Mouse (Mus musculus): ENCODE measurements around the gene Ltk.
"Not testable (repeated sequence)": the region's sequence is repeated elsewhere in the genome, so short reads cannot be mapped to it uniquely, and the experiment has no call there.

Gene Ltk

DNA sequence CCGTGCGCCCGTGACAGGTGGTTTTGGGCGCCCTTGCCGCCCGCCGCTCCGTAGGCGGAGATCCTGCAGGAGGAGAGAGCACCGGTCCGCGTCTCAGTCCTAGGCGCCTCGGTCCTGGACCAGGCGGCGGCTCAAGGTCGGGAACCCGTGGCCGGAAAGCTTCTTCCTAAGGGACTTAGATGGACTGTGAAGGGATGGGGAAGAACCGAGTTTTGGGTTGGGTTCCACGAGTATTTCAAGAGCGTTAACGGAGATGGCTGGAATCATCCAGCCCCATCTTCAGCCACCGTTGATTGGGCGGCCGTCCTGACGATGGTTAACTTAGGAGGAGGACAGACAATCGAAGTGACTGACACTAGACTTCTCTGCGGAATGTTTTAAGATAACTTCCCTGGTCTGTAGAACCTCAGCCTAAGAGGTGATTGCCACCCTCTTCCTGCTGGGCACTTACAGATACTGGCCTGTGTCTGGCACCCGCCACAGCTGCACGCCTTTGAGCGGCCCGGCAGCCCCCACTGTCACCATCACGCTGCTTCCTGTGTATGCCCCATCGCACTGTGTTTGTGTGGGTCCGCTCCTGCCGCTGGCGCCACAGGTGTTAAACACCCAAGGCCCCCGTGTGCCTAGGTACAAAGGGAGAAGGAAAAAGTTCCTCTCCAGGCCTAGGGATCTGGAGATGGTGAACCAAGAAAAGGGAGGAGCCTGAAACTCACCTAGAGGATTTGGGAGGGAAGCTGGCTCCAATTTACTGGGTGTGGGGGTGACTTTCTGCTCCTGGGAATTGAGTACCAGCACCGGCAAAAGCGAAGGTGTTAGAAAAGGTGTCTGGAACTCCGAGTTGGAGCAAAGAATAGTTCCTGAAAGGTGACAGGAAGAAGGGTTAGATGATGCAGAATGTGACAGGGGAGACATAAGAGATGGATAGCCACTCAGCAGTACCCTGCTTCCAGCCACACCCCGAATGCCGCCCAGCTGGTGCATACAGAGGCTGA is 1.1 kb downstream of the Ltk start:
- DNase-seq (ENCODE audit: low read depth, low spot score): no peak

DNA sequence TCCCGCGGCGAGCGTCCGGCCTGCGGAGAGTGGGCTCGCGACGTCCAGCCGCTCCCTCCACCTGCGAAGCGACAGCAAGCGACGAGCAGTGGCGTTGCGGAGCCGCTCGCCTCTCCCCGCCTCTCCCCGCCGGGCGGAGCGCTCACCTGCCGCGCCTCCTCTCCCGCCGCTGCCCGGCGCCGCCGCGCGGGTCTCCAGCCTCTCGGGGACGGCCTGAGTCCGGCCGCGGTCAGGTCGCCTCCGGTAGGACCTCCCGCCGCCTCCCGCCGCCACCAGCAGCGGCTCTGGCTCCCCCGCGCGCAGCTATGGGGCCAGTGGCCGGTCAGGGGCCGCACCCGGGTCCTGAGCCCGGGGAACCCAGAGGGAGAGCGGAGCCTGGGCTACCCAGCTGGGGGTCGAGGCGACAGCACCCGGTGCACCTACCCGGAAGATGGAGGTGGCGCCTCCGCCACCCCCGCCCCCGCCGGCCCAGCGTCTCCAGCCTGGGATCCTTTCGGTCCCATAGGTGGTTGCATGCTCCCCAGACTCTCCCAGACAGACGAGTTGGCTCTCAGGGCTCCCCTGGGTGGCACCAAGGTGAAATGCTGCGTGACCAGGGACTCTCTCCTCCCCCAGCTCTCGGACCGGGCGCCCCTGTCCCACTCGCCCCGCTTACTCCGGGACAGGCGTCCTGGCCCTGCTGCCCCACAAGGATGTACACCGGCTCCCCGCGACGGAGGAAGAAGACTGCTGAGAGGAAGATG is 2.0 kb downstream of the Ltk start:
- DNase-seq (ENCODE audit: low read depth, low spot score): no peak

GRCm38 (mm10) chr2:119757601-119758100 is 2.6 kb downstream of the Ltk start:
- DNase-seq (ENCODE audit: low read depth, low spot score): no peak

DNA sequence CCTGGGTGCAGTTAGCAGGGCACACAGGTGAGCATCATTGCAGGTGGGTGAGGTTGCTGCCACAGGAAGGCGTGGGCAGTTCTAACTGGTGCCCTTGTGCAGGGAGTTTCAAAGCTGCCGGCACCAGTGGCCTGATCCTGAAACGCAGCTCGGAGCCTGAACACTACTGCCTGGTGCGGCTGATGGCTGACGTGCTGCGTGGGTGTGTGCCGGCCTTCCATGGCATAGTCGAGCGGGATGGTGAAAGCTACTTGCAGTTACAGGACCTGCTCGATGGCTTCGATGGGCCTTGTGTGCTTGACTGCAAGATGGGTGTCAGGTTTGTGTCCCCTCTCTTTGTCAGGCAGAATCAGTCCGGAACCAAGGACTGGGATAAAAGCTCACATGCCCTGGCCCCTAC is 11.0 kb downstream of the Ltk start:
- DNase-seq (ENCODE audit: low read depth, low spot score): no peak

GRCm38 (mm10) chr2:119747554-119747953 is 12.7 kb downstream of the Ltk start:
- peak; percentile 89 for DNase-seq (ENCODE audit: low read depth, low spot score)

DNA sequence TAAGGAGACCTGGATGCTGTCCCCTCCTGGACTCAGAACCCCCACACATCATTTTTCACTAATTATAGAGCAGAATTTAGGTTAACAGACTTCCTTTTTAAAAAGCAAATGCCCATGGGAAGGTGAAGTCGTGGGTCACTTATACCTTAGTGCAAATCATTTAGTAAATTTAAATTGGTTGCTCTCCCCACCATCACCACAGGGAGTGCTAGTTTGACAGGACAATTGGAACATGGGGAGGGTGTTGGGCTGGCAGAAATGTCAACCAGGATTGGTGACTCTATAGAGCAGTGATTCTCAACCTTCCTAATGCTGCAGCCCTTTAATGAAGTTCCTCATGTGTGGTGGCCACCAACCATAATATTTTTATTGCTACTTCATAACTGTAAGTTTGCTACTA is 14.9 kb downstream of the Ltk start:
- no peak for DNase-seq (ENCODE audit: low read depth, low spot score)

DNA sequence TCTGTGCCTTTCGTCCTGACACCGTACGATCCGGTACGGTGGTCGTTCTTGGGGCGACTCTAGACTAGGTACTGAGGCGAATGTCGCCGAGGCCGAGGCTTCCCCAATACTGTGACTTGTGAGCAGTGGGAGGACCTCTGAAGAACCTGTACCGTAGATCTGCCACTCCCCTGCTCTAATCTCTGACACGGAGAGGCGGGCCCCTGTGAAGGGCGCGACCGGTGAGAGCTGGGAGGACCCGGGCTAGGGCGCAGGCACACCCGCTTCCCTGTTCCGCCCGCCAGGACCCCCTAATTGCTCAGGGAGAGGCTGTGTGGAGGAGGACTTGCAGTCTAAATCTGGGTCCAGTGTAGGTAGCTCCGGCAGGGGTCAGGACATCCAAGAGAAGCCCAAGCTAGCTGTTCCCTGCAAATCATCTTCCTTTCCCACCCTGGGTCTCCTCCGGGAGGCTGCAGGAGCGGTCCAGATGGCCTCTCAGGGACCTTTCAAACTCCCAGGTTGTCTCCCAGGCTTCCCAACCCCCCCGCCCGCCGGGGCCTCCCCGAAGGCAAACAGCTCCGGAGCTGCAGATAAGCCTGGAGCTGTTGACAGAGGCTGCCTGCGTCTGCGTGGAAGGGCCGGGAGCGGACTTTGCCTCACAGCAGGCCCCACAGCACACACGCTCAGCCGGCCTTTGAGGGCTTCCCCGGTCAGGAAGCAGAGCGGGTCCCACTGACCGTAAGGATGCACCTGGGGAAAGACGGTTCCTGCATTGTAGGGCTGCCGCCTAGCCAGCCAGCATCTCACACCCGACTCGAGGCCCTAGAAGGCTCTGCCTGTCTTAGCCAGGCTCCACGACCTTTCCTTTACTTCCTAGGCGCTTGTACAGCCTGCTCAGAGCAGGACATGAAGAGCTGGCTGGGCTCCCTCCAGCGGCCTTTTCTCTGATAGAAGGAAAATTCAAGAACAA is 15.8 kb downstream of the Ltk start:
- no peak for DNase-seq (ENCODE audit: low read depth, low spot score)

DNA sequence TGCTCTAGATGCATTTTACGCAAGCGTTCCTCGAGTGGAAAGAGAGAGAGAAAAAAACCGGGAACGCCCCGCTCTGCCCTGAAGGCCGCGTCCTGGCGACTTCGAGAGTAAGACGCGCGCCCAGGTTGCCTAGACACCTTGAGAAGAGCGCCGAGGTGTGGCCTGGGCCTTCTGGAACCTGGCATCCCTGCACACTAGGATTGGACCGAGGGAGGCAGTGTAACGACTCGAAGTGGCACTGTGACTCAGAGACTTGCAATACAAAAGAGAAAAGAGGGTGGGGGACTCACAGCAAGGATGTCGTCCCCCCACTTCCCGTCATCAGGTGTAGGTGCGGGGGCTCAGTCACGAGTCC is 16.4 kb downstream of the Ltk start:
- no peak for DNase-seq (ENCODE audit: low read depth, low spot score)

DNA sequence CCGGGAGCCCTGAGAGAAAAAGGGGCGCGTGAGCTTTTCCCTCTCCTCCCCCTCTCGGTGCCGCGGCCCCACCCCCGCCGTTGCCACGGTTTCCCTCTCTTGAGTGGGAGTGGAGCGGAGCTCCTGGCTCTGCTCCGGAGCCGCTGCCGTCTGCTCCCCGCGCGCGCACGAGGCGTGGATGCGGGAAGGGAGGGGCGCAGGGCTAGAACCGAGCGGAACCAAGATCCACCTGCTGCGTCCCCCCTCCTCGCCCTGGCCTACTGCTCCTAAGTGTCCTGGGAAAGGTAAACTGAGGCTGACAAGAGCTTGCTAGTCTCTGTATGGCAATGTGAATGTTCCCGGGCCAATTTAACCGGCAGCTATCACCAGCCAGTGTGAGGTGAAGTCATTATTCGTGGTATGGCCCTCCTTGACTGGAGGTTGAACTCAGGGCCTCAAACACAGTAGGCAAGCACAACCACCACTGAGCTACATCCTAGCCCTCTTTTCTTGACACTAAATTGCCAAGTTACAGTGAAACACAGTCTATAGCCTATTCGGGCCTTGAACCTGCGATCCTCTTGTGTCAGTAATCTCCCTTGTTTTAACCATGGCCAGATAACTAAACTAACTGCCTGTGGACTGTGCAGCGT is 16.9 kb downstream of the Ltk start:
- no peak for DNase-seq (ENCODE audit: low read depth, low spot score)

DNA sequence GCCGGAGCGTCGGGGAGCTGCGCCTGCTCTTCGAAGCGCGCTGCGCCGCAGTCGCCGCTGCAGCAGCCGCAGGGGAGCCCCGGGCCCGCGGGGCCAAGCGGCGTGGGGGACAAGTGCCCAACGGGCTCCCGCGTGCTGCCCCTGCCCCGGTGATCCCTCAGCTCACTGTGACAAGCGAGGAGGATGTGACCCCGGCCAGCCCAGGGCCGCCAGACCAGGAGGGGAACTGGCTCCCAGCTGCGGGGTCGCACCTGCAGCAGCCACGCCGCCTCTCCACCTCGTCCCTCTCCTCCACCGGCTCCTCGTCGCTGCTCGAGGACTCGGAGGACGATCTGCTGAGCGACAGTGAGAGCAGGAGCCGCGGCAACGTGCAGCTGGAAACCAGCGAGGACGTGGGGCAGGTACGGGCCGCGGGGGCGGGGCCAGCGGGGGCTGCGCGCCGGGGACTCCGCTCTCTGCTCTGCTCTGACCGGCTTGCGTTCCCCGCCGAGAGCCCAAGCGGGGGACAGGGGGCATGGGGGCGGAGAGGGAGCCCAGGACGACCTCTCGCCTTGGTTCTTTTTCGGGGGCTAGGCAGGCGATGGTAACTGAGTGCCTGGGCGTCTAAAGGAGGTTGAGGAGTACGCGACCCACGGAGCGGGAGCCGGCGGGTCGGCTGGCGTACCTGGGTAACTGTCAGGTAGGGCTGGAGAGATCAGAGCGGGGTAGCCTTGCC is 17.6 kb downstream of the Ltk start:
- no peak for DNase-seq (ENCODE audit: low read depth, low spot score)

- no peak for DNase-seq (ENCODE audit: low read depth, low spot score)
Measured at GRCm38 (mm10) chr2:119741581-119742411, 18.4 kb downstream of the Ltk start, which contains the start of gene Itpka. TSS of gene Itpka (plus strand) at chr2:119742337.

GRCm38 (mm10) chr2:119740567-119740966 is 19.7 kb downstream of the Ltk start:
- DNase-seq (ENCODE audit: low read depth, low spot score): no peak

GRCm38 (mm10) chr2:119737124-119737523 is 23.1 kb downstream of the Ltk start:
- no peak for DNase-seq (ENCODE audit: low read depth, low spot score)

DNA sequence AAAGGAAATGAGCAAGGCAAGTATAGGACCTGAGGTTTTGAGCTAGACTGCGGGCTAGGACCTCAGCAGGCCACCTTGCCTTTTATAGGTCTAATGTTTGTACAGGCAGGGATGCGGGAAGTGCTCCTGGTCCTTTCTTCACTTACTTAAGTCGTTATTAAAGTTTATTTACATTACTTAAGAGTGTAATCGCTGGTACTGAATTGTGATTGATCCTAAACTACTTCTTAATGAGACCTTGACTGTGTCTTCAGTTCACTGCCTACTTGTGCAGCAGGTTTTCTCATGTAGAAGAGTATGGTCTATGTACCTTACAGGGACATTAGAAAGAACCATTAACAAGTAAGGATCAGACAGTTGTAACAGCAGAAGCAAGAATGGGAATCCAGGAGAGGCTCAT is 29.5 kb downstream of the Ltk start:
- no peak for DNase-seq (ENCODE audit: low read depth, low spot score)

DNA sequence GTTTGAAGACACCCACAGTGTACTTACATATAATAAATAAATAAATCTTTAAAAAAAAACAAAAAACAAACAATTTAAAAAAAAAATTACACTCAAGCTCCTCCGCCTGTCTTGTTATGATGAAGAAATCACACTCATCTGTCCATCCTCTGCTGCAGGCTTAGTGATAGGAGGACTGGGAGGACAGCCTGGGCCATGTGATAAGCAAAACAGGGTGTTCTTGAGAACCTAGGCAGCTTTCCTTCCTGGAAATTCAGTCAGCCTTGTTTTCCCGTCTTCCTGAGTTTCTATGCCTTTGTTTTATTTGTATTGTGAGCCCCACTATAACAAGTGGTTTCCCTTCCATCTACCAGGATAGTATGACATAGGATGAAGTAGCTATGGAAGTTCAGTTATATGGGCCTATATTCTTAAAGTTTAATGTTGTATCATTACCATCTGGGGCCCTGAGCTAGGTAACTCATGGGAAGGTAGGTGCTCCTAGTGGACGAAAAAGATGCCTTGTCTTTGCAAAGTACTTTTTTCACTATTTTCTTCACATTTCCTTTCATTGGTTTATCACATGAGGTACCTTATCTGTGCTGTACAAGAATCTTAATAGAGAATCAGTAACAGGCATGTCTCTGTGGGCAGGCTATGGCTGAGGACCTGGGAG is 32.3 kb downstream of the Ltk start:
- no peak for DNase-seq (ENCODE audit: low read depth, low spot score)

DNA sequence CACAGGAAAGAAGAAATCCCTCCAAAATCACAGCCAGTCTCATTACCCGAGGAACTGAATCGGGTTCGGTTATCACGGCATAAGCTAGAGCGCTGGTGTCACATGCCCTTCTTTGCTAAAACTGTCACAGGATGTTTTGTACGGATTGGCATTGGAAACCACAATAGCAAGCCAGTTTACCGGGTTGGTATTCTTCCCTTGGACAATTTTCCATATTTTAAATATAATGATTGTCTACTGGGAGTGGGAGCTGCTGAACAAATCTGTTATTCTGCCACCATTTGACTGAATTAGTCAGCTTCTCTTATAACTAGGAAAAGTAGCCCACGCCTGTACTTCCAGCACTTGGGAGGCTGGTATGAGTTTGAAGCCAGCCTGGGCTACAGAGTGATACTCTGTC is 39.2 kb downstream of the Ltk start:
- DNase-seq (ENCODE audit: low read depth, low spot score): no peak

GRCm38 (mm10) chr2:119715868-119716267 is 44.4 kb downstream of the Ltk start:
- DNase-seq (ENCODE audit: low read depth, low spot score): not testable (repeated sequence)

DNA sequence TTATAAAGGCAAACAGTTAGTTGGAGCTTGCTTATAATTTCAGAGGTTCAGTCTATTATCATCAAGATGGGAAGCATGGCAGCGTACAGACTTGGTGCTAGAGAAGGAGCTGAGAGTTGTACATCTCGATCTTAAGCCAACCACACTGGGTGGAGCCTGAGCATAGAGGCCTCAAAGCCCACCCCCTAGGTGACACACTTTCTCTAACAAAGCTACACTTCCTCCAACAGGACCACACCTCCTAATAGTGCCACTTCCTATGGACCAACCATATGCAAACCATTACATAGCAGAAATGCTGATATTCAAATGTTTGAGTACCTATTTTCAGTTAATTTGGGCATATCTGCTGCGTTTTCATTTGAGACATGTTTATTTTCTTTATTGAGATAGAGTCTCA is 50.2 kb downstream of the Ltk start:
- DNase-seq (ENCODE audit: low read depth, low spot score): no peak

DNA sequence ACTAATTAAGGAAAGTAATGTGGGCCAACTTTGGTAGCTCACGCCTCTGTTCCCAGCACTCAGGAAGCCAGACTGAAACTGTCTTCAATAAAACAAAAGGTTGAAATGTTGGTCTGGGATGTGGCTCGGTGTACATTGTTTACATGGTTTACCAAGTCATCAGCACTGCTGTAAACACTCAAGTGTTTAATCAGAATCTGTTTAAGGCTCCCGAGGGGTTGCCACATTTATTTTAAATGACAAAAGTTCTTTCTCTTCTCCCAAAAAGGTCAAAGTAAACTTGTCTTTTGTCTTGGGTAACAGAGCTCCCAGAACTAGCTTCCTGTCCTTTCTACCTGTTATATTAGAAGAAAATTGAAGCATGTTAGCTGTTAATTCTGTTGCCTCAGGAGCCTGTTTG is 52.6 kb downstream of the Ltk start:
- no peak for DNase-seq (ENCODE audit: low read depth, low spot score)

Measured in telencephalon, adult 2 months (tissue).